Mouse (Mus musculus): ENCODE data around the gene Tollip.
"Not testable (repeated sequence)": the region's sequence is repeated elsewhere in the genome, so short reads cannot be mapped to it uniquely, and the experiment has no call there.

DNA sequence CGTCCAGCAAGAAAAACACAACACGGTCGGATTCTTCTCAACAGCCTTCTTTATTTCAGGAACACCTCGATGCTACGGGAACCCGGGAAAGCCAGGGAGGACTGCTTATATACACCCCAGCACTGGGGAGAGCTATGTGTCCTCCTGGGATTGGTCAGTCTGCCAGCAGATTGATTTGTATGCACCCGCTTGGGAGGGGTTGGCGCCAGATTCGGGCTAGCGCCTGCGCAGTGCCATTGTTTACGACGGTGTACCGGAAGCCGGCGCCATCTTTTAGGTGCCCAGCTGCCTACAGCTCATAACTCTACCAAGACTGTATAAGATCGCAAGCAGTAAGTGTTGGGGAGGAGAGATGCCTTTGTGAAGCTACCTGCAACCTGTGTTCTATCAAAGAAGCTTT, 5.8 kb upstream of the Tollip start:
- not testable (repeated sequence) for TF ChIP-seq POLR2A (IDR thresholded peaks at IDR 0.05; ENCODE audit: borderline replicate concordance, extremely low read depth, low read depth, low read length); CTCF (IDR thresholded peaks at IDR 0.05; ENCODE audit: insufficient read depth, low read length)
